Mouse (Mus musculus): ENCODE data around the gene Tbc1d17. TPM values are rescaled to one million over a fixed set of nuclear protein-coding genes. Genes with fewer than 3 reads are reported as not detected.

The Tbc1d17 gene
- polyA plus RNA-seq, 1 experiment from 2014 or later: 77.8 TPM

GRCm38 (mm10) chr7:44856265-44856916 lies 7.5 kb upstream of the Tbc1d17 start:
- H3K9me3 ChIP-seq (replicated peaks): no peaks in the 10 kb centered on the region
- 69% methylated on average over 9 of the region's 9 CpGs for WGBS
- DNase-seq (ENCODE audit: low spot score): no peak
- peak overlapping the region; percentile 91 for H3K4me3 ChIP-seq
- H3K4me1 ChIP-seq: peaks cover 78% of the 10 kb centered on the region
- H3K27me3 ChIP-seq (ENCODE audit: low read depth, poor library complexity, severe bottlenecking): no peaks in the 10 kb centered on the region
- peak overlapping the region; percentile 94 for H3K27ac ChIP-seq (replicated peaks)
- peaks cover 35% of the 10 kb centered on the region for H3K36me3 ChIP-seq

DNA sequence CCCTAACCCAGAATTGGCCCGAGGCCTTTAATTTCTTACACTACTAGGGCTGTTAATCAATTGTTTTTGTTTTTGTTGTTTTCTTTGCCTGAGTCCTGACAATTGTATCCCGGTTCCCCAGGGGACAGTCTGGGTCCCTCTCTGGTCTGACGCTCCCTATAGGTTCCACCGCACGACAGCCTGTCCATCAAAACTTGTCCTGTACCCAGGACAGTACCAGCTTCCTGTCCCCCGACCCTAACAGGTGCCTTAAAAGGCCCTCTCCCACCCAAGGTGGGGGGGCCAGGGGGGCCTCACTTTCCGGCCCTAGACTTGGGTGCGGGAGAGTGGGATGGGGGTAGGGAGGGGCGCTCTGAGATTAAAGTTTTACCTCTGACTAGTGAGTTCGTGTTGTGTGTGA lies 6.2 kb upstream of the Tbc1d17 start:
- no peaks in the 10 kb centered on the region for H3K27me3 ChIP-seq (ENCODE audit: low read depth, poor library complexity, severe bottlenecking)
- 50% methylated on average over 10 of the region's 10 CpGs for WGBS
- H3K36me3 ChIP-seq: peaks cover 30% of the 10 kb centered on the region
- H3K4me3 ChIP-seq: peak overlapping the region; percentile 59
- no peaks in the 10 kb centered on the region for H3K9me3 ChIP-seq (replicated peaks)
- no peak for DNase-seq (ENCODE audit: low spot score)
- H3K27ac ChIP-seq (replicated peaks): peak overlapping the region; percentile 87
- peaks cover 79% of the 10 kb centered on the region for H3K4me1 ChIP-seq

GRCm38 (mm10) chr7:44854356-44855031 lies 5.6 kb upstream of the Tbc1d17 start:
- Histone ChIP-seq H3K27ac (replicated peaks) (peak overlapping the region; percentile 87), H3K4me3 (peak overlapping the region; percentile 59), H3K36me3 (peaks cover 24% of the 10 kb centered on the region), H3K9me3 (replicated peaks) (no peaks in the 10 kb centered on the region), H3K4me1 (peaks cover 79% of the 10 kb centered on the region), H3K27me3 (ENCODE audit: low read depth, poor library complexity, severe bottlenecking) (no peaks in the 10 kb centered on the region)
- peak; percentile 83 for DNase-seq (ENCODE audit: low spot score)
- 2% methylated on average over 45 of the region's 45 CpGs for WGBS

- peak overlapping the region; percentile 59 for H3K4me3 ChIP-seq
- peaks cover 79% of the 10 kb centered on the region for H3K4me1 ChIP-seq
- 35% methylated on average over 26 of the region's 26 CpGs for WGBS
- no peaks in the 10 kb centered on the region for H3K9me3 ChIP-seq (replicated peaks)
- H3K36me3 ChIP-seq: peaks cover 23% of the 10 kb centered on the region
- H3K27ac ChIP-seq (replicated peaks): peak overlapping the region; percentile 87
- H3K27me3 ChIP-seq (ENCODE audit: low read depth, poor library complexity, severe bottlenecking): no peaks in the 10 kb centered on the region
- no peak for DNase-seq (ENCODE audit: low spot score)
Measured at GRCm38 (mm10) chr7:44853596-44854355, 4.9 kb upstream of the Tbc1d17 start.

- Histone ChIP-seq H3K27ac (replicated peaks) (no peak overlapping the region), H3K4me1 (peaks cover 75% of the 10 kb centered on the region), H3K4me3 (peak overlapping the region; percentile 28; the same call in 1 of the 2 replicates), H3K27me3 (ENCODE audit: low read depth, poor library complexity, severe bottlenecking) (no peaks in the 10 kb centered on the region), H3K36me3 (peaks cover 20% of the 10 kb centered on the region), H3K9me3 (replicated peaks) (no peaks in the 10 kb centered on the region)
- no peak for DNase-seq (ENCODE audit: low spot score)
- 94% methylated on average over 2 of the region's 2 CpGs for WGBS
Measured at GRCm38 (mm10) chr7:44853065-44853464, 4.2 kb upstream of the Tbc1d17 start.

DNA sequence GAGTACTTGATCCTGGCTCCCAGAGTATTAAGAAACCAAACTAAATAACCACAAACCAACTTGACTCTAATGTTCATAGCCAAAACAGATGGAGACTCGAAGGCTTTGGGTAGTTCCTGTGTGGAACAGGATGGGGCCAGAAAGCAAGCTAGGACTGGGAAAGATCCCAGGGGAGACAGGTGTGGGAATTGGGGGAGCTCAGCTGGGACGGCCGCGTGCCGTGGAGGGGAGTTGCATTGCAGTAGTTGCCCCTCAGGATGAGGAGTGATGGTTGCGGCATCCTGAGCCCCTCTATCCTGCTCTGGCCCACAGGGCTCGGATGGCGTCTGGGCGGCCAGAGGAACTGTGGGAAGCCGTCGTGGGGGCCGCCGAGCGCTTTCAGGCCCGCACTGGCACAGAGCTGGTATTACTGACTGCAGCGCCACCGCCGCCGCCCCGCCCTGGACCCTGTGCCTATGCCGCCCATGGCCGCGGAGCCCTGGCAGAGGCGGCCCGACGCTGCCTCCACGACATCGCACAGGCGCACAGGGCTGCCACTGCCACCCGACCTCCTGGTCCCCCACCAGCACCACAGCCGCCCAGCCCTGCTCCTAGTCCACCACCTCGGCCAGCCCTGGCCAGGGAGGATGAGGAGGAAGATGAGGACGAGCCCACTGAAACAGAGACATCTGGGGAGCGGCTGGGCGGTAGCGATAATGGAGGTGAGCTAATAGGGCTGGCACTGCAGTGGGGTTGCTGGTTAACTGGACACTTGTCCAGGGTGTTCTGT lies 3.6 kb upstream of the Tbc1d17 start:
- H3K27ac ChIP-seq (replicated peaks): no peak overlapping the region
- H3K27me3 ChIP-seq (ENCODE audit: low read depth, poor library complexity, severe bottlenecking): no peaks in the 10 kb centered on the region
- H3K4me1 ChIP-seq: peaks cover 75% of the 10 kb centered on the region
- peak overlapping the region; percentile 28; the same call in 1 of the 2 replicates for H3K4me3 ChIP-seq
- H3K36me3 ChIP-seq: peaks cover 20% of the 10 kb centered on the region
- no peak for DNase-seq (ENCODE audit: low spot score)
- WGBS: 93% methylated on average over 36 of the region's 36 CpGs
- H3K9me3 ChIP-seq (replicated peaks): no peaks in the 10 kb centered on the region

DNA sequence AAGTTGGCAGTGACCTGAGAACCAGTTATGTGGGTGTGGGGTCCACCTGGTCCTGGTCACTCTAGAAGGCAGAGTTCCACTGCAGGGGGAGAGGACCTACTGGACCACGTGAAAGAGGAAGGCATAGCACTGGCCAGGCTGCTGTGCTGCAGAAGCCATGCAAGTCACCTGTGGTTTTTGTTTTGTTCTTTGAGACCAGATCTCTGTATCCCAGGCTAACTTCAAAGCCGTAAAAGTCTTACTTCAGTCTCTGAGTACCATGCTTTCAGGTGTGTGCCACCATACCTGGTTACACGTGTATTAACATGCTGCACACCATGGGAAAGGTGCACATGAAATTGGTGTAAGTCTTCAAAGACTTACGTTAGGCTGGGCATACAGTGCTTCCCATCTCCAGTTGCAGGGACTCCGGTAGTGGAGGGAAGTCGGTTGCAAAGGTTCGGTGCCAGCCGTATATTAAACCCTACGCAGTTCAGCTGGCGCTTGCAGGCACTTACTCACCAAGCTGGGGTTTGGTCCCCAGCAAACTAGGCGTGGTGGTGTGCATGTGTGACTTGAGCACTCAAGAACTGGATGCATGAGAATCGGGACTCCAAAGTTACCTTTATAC lies 2.9 kb upstream of the Tbc1d17 start:
- whole genome bisulfite sequencing: 92% methylated on average over 12 of the region's 12 CpGs
- Histone ChIP-seq H3K36me3 (peaks cover 23% of the 10 kb centered on the region), H3K27ac (replicated peaks) (no peak overlapping the region)

GRCm38 (mm10) chr7:44850789-44851624 lies 2.1 kb upstream of the Tbc1d17 start:
- Histone ChIP-seq H3K27ac (replicated peaks) (peak overlapping the region; percentile 97), H3K4me3 (peak overlapping the region; percentile 85), H3K36me3 (peaks cover 31% of the 10 kb centered on the region), H3K27me3 (ENCODE audit: low read depth, poor library complexity, severe bottlenecking) (no peaks in the 10 kb centered on the region), H3K9me3 (replicated peaks) (no peaks in the 10 kb centered on the region), H3K4me1 (peaks cover 65% of the 10 kb centered on the region)
- WGBS: 84% methylated on average over 8 of the region's 8 CpGs
- no peak for DNase-seq (ENCODE audit: low spot score)

More for the DNA sequence above, 2.9 kb upstream of the Tbc1d17 start:
- no peaks in the 10 kb centered on the region for H3K9me3 ChIP-seq (replicated peaks)
- peak overlapping the region; percentile 85; the same call in 1 of the 2 replicates for H3K4me3 ChIP-seq
- DNase-seq (ENCODE audit: low spot score): no peak
- peaks cover 71% of the 10 kb centered on the region for H3K4me1 ChIP-seq
- no peaks in the 10 kb centered on the region for H3K27me3 ChIP-seq (ENCODE audit: low read depth, poor library complexity, severe bottlenecking)

GRCm38 (mm10) chr7:44850146-44850545 lies 1.3 kb upstream of the Tbc1d17 start:
- 1% methylated on average over 33 of the region's 33 CpGs for WGBS
- peaks cover 56% of the 10 kb centered on the region for H3K4me1 ChIP-seq
- H3K36me3 ChIP-seq: peaks cover 39% of the 10 kb centered on the region
- H3K9me3 ChIP-seq (replicated peaks): no peaks in the 10 kb centered on the region
- DNase-seq (ENCODE audit: low spot score): peak; percentile 86
- no peaks in the 10 kb centered on the region for H3K27me3 ChIP-seq (ENCODE audit: low read depth, poor library complexity, severe bottlenecking)
- peak overlapping the region; percentile 97 for H3K27ac ChIP-seq (replicated peaks)
- peak overlapping the region; percentile 85 for H3K4me3 ChIP-seq

DNA sequence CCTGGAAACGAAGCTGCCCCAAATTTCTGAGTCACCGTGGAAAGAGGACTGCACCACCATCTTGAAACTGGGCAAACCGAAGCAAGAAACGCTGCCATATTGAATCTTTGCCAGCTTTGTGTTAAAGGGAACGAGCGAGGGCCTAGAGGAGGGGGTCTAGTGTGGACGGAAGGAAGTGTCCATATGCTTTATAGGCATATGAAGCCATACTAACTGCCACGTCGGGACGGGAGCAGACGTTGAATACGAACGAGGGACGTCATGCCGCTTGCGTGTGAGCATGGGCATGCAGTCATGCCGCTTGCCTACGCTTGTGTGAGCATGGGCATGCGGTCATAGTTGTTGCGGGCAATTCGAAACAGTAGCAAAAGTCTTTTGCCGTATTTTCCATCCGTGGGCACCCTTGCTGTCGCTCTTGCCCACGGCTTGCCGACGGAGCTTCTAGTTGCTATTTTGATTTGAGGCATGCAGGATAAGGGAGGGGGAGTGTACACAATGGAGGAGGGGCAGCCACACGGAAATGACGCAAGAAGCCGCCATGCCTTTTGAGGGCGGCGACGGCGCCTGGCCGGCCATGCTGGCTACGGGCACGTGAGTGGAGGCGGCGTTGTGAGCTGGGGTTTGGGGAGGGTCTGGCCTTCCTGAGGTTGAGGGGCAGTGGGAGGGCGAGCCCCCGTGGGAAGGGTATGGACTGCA lies 685 bp upstream of the Tbc1d17 start:
- Histone ChIP-seq H3K9me3 (replicated peaks) (no peaks in the 10 kb centered on the region), H3K27me3 (ENCODE audit: low read depth, poor library complexity, severe bottlenecking) (no peaks in the 10 kb centered on the region), H3K4me3 (peak overlapping the region; percentile 85), H3K27ac (replicated peaks) (peak overlapping the region; percentile 97), H3K36me3 (peaks cover 45% of the 10 kb centered on the region), H3K4me1 (peaks cover 50% of the 10 kb centered on the region)
- WGBS: under 1% methylated on average over 41 of the region's 41 CpGs
- DNase-seq (ENCODE audit: low spot score): peak; percentile 92

DNA sequence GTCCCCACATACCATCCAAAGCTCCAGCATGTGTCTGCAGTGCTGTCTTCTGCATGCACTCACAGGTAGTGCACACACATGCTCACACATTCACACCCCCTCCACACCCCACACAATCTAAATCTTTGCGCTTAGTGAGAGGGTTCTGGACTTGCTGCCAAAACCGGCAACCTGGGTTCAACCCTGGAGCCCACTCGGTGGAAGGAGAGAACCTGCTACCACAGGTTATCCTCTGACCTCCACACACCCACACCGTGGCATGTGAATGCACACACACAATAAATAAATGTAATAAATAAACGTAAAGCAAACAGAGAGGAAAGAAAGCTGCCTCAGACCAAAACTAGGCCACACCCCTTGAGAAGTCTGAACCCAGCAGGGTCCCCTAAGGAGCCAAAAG lies 1.1 kb downstream of the Tbc1d17 start:
- no peaks in the 10 kb centered on the region for H3K9me3 ChIP-seq (replicated peaks)
- no peak for DNase-seq (ENCODE audit: low spot score)
- WGBS: 86% methylated on average over 5 of the region's 5 CpGs
- peak overlapping the region; percentile 85 for H3K4me3 ChIP-seq
- peak overlapping the region; percentile 97; the same call in 1 of the 2 replicates for H3K27ac ChIP-seq (replicated peaks)
- H3K27me3 ChIP-seq (ENCODE audit: low read depth, poor library complexity, severe bottlenecking): no peaks in the 10 kb centered on the region
- H3K4me1 ChIP-seq: peaks cover 33% of the 10 kb centered on the region
- H3K36me3 ChIP-seq: peaks cover 57% of the 10 kb centered on the region
